Mouse (Mus musculus): ENCODE results near the gene Fscn1.

Gene Fscn1

GRCm38 (mm10) chr5:142936336-142936719 lies 23.8 kb upstream of the Fscn1 start:
- DNase-seq = peak; percentile 80 to 89

- no peak for DNase-seq
Observed at GRCm38 (mm10) chr5:142937956-142938727, 22.0 kb upstream of the Fscn1 start.

- no peak for DNase-seq
Observed at GRCm38 (mm10) chr5:142940393-142940792, 19.8 kb upstream of the Fscn1 start.

GRCm38 (mm10) chr5:142944979-142945682 lies 15.0 kb upstream of the Fscn1 start:
- DNase-seq = no peak

GRCm38 (mm10) chr5:142947460-142947859 lies 12.7 kb upstream of the Fscn1 start:
- no peak for DNase-seq

GRCm38 (mm10) chr5:142949580-142949979 lies 10.6 kb upstream of the Fscn1 start:
- no peak for DNase-seq

- peak; percentile 23 to 31 for DNase-seq
Observed at GRCm38 (mm10) chr5:142950405-142950804, 9.7 kb upstream of the Fscn1 start.

- no peak for DNase-seq
Observed at GRCm38 (mm10) chr5:142953641-142954040, 6.5 kb upstream of the Fscn1 start.

- no peak for DNase-seq
Observed at GRCm38 (mm10) chr5:142956956-142957703, 3.0 kb upstream of the Fscn1 start.

- no peak for DNase-seq
Observed at GRCm38 (mm10) chr5:142958464-142958863, 1.7 kb upstream of the Fscn1 start.

- DNase-seq = no peak
Observed at GRCm38 (mm10) chr5:142959156-142959555, 987 bp upstream of the Fscn1 start.

GRCm38 (mm10) chr5:142960775-142961271 lies 680 bp downstream of the Fscn1 start:
- no peak for DNase-seq

- DNase-seq = no peak
Observed at GRCm38 (mm10) chr5:142961398-142961880, 1.3 kb downstream of the Fscn1 start.

- peak in 1 of 2 experiments; percentile 36 for DNase-seq
Observed at GRCm38 (mm10) chr5:142961881-142962443, 1.8 kb downstream of the Fscn1 start.

GRCm38 (mm10) chr5:142962444-142962961 lies 2.4 kb downstream of the Fscn1 start:
- no peak for DNase-seq

- no peak for DNase-seq
Observed at GRCm38 (mm10) chr5:142963003-142963704, 3.0 kb downstream of the Fscn1 start.

- no peak for DNase-seq
Observed at GRCm38 (mm10) chr5:142963705-142964494, 3.8 kb downstream of the Fscn1 start.

GRCm38 (mm10) chr5:142964650-142965049 lies 4.5 kb downstream of the Fscn1 start:
- DNase-seq = no peak

- DNase-seq = no peak
Observed at GRCm38 (mm10) chr5:142968411-142968810, 8.3 kb downstream of the Fscn1 start.

GRCm38 (mm10) chr5:142973971-142974370 lies 13.8 kb downstream of the Fscn1 start:
- DNase-seq = no peak

GRCm38 (mm10) chr5:142974598-142975121 lies 14.5 kb downstream of the Fscn1 start:
- peak; percentile 27 to 30 for DNase-seq

Data from cerebellum, adult 18-20 months (tissue).